Mouse (Mus musculus) megakaryocyte, adult 5-6 weeks (primary cell): ENCODE results near the gene Supt4a. TPM values are rescaled to one million over a fixed set of nuclear protein-coding genes. Genes with fewer than 3 reads are reported as not detected.

Source experiments
- ATAC-seq: 2 replicates; pipeline ENCODE4 v1.8.0; 2016; ENCODE audit warnings: mild to moderate bottlenecking, inconsistent platforms; ENCODE audit not compliant: poor library complexity, severe bottlenecking
- total RNA-seq, 2 experiments: library from RNA; stranded (forward) in 1 of 2; stranded (reverse) in 1 of 2; fragments of 153-499, 151-499 nt in 1 of 2; fragments of 221-1000, 200-1000 nt in 1 of 2; gene quantifications; 2 replicates each; pipeline versions ENCODE4 v1.2.3 to v1.2.4; 2015 to 2017

Gene Supt4a
- total RNA-seq, 2 experiments from 2014 or later, result 59.0 to 200 TPM

DNA sequence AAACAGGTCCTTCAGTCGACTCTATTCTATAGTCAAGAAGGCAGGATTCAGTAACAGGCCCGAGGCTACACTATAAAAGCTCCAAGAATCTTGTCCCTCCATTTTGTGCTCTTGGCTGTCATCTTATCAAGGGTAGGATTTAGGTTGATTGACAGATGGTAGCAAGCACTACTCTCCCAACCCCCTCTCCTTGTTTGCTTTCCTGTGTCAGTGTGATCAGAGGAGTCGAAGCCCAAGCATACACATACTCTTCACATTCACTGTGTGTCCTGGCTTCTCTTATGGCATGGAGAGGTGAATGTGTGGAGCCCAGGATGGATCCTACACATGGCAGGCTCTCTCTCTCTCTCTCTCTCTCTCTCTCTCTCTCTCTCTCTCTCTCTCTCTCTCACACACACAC lies 13.2 kb downstream of the Supt4a start:
- no peak for ATAC-seq

DNA sequence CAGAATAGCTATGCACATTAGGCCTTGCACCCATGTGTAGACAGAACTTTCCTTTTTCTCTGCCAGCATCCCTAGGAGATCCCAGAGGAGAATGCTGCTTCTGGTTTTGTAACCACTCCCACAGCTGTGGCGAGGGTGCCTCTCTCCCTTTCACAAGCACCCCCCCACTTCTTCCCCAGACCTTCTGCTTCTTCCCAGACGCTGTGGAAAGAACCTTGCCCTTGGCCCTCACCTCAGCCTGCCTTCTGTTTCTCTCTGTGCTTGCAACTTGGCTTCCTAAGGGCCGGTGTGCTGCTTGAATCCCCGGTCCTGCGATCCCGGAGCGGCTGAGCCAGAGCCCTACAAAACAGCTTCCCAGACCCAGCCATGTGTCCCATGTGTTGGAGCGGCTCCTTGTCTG lies 13.7 kb downstream of the Supt4a start:
- no peak for ATAC-seq

DNA sequence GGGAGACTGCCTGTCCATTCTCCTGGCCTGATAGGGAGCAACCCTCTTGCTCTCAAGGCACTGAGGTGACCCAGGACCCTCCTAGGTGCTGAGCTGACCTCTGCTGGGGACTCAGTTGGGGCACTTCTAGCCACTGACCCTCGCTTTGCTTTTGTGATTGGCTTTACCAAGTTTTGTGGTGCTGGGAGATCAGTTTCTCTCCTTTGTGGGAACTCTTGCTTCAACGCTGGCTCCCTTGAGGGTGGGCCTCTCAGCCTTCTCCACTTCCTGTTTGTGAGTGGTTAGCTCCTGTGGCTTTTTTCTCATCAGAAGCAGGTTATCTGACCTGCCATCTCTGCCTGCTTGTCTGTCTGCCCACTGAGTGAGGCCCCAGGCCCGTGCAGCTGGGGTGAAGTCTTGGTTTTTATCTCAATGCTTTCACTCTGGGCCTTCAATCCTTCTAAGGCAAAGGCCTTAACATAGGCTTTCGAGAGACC lies 14.2 kb downstream of the Supt4a start:
- ATAC-seq, result peak; percentile 4; the same call in 1 of the 2 replicates

DNA sequence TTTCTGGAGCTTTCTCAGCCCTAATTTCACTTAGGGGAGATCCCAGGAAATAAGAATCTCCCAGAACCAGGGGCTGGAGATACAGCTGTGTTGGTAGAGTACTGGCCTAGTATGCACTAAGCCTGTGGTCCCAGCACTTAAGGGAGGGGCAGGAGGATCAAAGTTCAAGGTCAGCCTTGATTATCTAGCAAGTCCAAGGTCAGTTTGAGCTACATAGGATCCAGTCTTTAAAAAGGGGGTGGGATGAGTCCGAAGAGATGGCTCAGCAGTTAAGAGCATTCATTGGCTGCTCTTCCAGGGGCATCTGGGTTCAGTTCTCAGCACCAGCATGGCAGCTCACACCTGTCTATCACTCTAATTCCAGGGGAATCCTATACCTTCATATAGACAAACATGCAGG lies 15.0 kb downstream of the Supt4a start:
- no peak for ATAC-seq

DNA sequence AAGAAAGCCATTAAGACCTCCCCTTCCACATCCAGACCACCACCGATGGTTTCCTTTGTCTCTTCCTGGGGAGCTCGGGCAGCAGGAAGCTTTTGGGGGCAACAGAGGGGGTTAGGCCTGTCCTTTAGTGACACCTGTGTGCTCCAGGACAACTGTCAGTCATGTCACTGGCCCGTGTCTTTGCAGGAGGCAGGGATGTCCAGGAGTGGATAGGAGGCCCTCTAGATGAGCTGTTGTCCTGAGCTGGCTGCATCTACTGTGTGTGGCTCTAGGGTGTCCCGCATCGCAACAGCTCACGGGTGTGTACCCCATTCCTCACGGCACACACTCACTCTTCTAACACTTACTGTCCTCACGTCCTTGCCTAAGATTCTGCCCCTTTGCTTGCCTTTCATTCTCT lies 15.9 kb downstream of the Supt4a start:
- no peak for ATAC-seq

DNA sequence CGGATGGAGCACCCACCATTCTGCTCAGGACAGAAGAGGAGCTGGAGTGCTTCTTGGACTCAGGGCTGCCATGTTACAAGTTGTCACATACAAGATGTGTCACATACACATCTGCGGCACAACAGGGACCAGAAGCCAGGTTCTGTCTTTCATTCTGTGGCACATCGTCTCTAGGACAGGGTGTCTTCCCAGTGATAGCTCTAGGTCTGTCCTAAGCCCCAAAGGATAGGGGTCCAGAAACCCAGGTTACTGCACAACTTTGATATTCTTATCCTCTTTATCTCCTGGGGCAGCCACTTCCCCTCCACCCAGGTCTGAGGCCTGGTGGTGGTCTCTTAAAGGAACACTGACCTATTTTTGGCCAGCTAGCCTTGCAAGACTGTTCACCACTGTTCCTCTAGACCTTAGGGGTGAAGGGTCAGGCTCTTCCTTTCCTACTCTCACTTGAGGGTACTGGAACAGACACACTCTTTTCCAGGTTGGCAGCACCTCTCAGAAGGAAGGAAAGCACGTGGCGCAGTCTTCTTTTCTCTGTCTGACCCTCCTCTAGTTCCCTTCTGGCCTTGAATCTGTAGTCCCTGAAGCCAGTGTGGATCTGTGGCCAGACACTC lies 16.6 kb downstream of the Supt4a start:
- no peak for ATAC-seq

DNA sequence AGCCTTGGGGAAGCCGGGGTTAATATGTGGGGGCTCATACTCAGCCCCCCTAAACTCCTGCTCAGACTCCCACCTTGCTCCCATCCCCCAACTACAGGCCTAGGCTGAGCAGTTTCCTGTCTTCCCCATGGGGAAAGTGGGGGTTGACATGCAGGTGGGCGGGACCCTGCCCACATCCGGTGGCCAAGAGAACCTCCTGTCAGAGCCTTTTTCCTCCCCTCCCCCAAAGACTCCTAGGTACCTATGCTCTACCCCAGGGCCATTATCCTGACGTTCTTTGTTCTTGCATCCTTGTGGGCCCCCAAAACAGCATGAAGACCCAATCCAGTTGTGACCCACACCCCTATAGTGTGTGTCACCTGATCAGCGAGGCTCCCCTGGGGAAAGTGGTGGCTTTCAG lies 17.3 kb downstream of the Supt4a start:
- peak; percentile 16 for ATAC-seq

DNA sequence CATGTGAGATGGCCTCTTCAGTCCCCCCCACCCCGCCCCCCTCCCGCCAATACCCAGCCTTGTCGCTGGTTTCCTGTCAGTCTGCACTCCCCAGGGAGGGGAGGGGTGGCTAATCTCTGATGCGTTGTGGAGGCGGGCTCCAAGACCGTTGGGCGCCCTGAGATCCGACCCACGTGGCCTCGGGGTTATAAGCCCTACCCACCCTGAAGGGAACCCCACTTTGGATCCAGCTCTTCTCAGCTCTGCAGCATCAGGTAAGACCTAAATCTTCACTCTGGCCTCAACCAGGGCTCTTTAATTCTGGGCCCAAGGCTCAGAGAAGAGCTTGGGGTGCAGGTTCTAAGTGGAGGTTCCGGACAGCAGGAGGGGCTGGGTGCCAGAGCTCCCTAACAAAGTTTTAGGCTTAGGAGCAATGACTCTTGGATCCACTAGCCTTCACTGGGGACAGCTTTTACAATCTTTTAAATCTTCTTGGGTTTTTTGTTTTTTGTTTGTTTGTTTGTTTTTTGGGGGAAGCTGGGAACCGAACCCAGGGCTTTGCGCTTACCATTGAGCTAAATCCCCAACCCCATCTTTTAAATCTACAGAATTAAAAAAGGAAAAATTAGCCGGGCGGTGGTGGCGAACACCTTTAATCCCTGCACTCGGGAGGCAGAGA lies 18.1 kb downstream of the Supt4a start:
- peak; percentile 41 for ATAC-seq

DNA sequence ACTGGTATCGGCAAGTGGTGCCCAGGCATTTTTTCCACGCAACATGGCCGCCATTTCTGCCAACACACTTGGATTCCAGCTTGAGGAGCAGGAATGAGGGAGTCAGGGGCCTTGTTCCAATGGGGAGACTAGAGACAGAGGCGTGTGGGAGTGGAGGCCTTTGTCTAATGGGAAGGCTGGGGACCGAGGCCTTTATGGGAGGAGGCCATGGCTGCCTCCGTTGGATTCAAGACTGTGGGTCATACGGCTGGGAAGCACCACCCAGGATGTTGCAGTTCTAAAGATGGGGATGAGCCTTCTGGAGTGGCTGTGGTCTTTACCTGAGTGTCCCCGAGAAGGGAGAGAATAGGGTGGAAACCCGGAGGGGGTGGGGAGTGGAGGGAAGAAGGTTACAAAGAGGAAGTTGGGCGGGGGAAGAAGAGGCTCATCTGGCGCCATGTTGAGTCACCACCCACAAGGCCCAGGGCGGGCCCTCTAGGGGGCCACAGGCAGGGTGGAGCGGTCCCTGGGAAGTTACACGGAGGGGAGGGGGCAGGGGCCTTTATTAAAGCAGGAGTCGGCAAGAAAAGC lies 19.0 kb downstream of the Supt4a start:
- peak; percentile 22 for ATAC-seq

DNA sequence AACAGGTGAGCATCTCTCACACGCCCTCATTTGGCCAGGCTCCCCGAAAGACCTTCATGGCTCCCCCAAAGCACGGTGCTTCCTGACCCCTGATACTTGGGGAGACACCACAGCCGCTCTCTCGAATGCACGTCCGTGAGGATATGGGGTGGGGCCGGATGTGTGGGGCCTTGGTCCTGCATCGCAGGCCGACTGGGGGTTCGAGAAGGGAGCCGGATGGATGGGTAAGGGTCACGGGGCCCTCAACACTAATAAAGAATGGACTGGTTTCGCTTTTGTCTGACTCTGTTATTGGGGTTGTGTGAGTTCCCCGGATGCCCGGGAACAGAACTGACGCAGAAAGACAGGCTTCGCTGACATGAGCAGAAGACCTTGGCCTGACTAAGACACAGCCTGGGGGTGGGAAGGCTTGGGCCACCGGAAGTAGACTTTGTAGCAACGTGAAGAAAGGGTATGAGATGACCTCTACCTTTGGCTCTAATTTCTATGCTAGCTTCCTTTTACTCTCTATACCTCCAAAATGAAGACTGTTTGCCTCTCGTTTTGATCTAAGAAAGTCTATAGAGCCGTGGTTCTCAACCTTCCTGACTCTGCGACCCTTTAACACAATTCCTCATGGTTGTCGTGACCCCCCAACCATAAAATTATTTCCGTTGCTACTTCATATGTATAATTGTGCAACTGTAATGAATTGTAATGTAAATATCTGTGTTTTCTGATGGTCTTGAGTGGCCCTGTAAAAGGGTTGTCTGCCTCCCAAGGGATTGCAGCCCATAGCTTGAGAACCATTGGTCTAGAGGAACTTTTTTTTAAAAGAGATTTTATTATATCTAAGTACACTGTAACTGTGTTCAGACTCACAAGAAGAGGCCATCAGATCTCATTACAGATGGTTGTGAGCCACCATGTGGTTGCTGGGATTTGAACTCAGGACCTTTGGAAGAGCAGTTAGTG lies 19.9 kb downstream of the Supt4a start:
- no peak for ATAC-seq

DNA sequence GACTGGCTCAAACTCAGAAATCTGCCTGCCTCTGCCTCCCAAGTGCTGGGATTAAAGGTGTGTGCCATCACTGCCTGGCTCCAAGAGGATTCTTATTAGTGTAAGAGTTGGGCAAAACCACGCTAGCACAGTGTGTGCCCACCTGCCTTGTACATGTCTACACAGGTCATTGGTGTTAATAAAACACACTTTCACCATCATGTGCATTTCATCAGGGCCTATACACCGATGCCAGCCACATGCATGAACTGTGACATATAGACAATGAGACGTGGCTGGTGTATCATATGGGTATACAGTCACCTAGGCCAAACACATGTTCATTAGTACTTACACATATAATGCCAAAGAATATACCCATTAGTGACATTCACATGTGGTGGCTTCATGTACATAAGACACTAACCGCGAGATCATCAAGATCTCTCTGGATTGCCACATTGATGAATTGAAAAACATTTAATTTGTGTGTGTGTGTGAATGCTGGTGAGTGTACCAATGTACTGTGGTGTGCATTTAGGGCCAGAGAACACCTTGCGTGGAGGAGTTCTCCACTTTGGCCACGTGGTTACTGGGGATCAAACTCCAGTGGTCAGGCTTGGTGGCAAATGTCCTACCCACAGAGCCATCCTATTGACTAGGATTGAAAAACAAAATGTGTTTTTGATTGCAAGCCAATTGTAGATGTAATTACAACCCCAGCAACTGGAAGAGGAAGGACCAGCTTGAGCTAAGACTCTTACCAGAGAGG lies 21.0 kb downstream of the Supt4a start:
- ATAC-seq, result no peak

DNA sequence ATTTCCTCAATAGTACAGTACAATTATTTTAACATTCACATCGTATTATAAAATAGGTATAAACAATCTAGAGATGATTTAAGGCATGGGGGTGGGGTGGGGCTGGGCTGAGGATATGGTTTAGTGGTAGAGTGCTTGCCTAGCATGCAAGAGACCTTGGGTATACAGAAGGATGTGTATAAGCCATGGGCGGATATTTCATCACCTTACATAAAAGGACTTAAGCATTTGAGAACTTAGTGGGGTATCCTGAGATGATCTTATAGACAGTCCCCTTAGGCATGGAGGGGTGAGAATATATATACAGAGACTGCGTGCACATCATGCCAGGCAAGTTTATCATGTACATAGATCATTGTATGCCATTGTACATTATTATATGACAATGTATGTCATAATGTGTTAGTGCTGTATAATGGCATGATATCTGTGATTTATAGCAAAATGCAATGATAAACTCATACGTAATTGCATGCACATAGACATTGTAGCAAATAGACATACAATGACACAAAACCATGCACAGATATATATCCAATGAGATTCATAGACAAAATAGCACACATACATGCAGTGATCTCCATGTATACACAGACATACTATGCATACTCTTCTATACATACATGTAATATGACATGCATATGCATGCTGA lies 21.7 kb downstream of the Supt4a start:
- ATAC-seq, result no peak

DNA sequence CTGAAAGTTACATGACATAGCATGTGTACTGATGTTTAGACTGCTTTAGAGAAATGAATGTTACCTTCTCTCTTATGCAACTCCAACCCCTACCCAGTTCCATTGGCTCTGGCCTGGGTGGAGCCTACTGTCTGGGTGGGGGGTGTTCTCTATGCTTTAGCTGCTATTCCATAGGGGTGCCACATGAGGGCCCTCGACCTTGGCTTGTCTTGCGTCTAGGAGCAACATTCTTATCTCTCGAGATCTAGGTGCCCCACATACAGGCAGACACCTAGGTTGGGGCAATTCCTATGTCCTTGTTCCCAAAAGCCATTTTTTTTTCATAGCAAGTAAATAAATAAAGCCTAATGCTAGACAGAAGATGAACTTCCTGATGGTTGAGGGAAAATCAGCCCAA lies 22.3 kb downstream of the Supt4a start:
- peak; percentile 12 for ATAC-seq

DNA sequence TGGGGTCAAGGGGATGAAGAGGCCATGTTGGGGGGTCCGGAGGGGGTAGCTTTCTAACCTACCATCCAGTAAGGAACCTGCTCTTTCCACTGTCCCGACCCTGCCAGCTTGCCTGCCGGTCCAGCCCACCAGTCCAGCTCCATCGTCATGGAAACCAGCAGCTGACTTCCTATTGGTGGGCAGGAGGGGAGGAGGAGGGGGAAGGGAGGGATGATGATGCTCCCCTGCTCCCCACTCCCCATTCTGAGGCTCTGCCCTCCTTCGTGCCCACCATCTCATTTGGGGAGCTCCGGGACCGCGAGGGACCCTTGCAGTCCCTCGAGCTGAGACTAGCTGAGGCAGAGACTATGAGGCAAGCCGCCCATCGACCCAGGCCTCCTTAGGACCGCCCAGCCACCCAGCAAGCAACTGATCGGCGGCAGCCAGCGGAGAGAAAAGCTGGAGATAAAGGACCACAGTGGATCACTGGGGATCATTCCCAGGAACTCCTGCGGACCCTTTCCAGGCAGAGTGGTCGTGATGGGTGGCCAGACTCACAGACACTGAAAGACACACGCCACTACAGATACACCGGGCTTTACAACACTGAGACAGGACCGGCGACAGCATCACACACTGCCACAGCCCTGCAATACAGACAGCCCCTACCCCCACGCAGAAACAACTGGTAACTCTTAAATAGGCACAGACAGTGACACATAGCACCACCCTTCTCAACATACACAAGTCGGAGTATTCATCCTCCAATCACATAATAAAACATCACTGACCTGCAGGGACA lies 23.1 kb downstream of the Supt4a start, which contains the start of gene Tspoap1:
Tspoap1 (plus strand) TSS at position 241 of the 781 bp plus-strand sequence.
- ATAC-seq, result 0 out of 2 replicates have a peak, but pooled peaks have one; percentile 5

DNA sequence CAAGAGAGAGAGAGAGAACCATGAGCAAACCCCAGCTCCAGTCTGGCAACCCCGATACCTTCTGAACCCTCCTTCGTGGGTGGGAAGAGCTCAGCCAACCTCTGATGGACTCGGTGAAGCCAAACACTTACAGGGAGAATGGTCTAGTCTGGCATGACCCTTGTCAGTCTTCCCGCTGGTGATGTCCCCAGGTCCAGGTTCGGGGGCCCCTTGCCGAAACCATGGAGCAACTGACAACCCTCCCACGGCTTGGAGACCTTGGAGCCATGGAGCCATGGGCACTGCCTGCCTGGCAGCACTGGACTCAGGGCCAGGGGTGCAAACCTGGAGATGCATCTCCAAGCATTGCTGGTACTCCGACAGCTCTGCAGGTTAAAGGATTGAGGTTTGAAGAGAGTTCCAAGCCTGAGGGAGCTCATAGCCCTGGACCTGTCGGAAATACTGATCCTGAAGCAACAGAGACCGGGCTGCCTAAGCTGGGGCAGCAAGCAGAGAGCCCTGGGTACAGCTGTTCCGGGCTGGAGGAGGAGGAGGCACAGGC lies 23.9 kb downstream of the Supt4a start:
- no peak for ATAC-seq

DNA sequence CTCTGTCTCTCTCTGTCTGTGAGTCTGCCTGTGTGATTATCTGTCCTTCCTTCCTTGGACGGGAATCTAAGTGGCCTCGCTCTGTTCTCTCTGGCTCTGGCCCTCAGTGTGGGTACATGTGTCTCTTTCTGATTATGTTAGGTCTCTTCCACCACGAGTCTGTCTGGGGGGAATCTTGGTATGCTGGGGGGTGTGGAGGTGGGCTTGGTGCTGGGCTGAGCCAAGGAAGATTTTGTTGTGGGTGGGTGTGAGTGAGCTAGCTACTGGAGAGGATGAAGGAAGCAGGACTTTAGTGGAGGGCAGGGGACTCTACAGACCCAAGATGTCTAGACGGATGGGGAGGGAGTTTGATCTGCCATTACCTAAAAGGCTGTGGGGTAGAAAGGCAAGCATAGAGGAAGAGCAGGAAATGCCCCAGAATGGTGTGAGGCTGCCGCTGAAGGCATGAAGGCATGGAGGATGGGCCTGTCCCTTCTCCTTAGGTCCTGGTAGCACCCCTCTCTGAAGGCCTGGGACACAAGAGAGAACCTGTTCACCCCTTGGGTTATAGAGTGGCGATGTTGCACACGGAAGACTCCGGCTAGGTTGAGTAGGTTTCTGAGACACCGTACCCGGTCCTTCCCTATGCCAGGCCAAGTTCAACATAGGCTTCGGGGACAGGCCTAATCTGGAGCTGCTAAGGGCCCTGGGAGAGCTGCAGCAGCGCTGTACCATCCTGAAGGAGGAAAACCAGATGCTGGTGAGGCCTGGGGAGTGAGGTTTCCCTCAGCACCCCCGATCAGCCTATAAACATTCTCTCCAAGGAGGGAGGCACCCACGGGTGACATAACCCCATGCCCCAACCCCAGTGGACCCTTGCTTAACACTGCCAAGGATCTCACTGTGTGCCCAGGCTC lies 24.7 kb downstream of the Supt4a start:
- ATAC-seq, result no peak

DNA sequence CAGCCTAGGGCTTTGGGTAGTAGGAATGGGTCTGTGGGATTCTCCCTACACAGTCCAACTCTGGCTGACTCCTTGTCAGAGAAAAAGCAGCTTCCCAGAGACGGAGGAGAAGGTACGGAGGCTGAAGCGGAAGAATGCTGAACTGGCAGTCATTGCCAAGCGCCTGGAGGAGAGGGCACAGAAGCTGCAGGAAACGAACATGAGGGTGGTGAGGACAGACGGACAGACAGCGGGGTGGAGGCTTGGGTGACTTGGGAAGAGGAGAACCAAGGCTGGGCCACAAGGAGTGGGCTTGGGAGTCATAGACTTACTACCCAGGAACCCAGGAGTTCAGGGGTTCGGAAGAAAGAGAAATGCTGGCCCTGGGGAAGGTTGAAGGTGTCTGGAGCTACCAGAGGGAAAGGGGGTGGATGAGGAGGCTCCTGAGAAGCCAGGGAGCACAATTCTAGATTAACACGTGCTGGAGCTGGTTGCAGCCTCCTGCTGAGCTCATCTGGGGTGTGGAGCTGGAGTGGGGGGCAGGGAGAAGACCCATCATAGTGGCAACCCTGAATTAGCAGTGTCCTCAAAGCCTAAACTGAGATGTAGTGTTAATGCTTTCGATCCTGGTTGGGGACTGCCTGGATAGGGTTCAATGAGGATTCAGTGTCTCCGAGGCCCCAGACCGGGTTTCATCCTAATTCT lies 25.5 kb downstream of the Supt4a start:
- ATAC-seq, result no peak
